Mouse (Mus musculus): ENCODE measurements around the gene Rhox2c.
"Not testable (repeated sequence)": the region's sequence is repeated elsewhere in the genome, so short reads cannot be mapped to it uniquely, and the experiment has no call there.

The Rhox2c gene

DNA sequence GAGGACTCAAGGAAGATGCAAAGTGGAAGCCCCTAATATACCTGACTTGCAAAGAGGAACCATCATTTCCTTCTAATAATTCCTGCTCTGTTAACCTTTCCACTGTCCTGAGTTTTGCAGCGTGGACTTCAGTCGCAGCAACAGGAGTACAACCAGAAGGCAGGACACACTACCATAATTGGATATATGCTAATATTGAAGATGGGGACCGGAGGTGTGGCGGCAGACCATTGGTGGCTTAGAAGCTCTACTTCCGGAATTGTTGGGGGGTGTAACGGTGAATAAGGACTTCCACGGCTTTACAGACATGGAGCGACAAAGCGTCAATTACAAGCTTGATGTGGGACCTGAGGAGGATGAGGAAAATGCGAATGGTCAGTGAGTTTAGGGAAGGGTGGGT lies at the start of gene Rhox2c:
TSS of gene Rhox2c (plus strand) at position 301 of the 400 bp plus-strand sequence.
- not testable (repeated sequence) for DNase-seq (ENCODE audit: low spot score in 2 of 2)

- not testable (repeated sequence) for DNase-seq (ENCODE audit: low spot score in 2 of 2)
These were observed 41.7 kb upstream of the Rhox2c start, which contains the start of gene Rhox2b for GRCm38 (mm10) chrX:37411767-37412166. Gene Rhox2b (plus strand): TSS chrX:37412067.

GRCm38 (mm10) chrX:37432194-37432593 lies 21.3 kb upstream of the Rhox2c start, which contains the start of gene Rhox4b:
Gene Rhox4b (plus strand): TSS chrX:37432494.
- DNase-seq (ENCODE audit: low spot score in 2 of 2) = not testable (repeated sequence)

DNA sequence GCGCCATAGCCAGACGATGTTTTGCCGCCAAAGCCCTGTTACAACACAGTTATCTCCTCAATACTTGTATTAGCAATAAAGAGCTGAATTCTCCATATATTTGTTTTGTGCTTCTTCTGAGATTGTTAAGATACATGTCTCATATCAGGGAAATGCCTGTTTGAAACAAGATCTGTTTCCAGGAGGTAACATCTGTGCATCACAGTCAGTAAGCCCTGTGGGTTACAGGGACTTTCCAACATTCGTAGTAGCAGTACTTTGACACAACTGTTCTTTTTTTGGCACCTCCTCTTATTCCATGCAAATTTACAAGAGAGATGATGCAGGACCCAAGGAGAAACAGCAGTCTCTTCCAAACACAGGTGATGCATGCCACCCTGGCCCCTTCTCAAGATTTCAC lies 4.8 kb downstream of the Rhox2c start, which contains the start of gene Rhox3c:
TSS of gene Rhox3c (plus strand) at position 301 of the 400 bp plus-strand sequence.
- not testable (repeated sequence) for DNase-seq (ENCODE audit: low spot score in 2 of 2)

DNA sequence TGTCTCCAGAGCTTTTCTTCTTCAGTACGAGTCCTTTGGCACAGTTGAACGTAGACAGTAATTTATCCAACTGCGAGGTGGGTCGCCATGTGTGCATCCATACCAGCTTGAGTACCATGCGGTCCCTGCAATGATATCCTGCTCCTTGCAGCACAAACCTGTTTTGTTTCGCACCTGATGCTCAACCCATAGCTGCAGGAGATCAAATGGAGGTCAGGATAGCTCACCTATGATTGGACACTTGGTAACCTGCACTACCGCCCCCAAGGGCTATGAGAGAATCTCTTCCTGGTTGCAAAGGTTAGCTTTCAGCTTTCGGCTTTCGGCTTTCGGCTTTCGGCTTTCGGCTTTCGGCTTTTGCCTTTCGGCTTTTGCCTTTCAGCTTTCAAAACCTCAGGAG lies 26.6 kb downstream of the Rhox2c start, which contains the start of gene Rhox4c:
TSS of gene Rhox4c (plus strand) at position 301 of the 400 bp plus-strand sequence.
- not testable (repeated sequence) for DNase-seq (ENCODE audit: low spot score in 2 of 2)

DNA sequence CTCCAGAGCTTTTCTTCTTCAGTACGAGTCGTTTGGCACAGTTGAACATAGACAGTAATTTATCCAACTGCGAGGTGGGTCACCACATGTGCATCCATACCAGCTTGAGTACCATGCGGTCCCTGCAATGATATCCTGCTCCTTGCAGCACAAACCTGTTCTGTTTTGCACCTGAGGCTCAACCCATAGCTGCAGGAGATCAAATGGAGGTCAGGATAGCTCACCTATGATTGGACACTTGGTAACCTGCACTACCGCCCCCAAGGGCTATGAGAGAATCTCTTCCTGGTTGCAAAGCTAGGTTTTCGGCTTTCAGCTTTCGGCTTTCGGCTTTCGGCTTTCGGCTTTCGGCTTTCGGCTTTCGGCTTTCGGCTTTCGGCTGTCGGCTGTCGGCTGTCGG lies 60.6 kb downstream of the Rhox2c start, which contains the start of gene Rhox4d:
TSS of gene Rhox4d (plus strand) at position 301 of the 400 bp plus-strand sequence.
- DNase-seq (ENCODE audit: low spot score in 2 of 2) = not testable (repeated sequence)

All from spleen, postnatal 14 days (tissue).